Comparison of ENCODE assay signal across 9 mouse cellular contexts in genomic region chr6:72235807-72236407, GRCm38 (mm10). TPM values are rescaled to one million over a fixed set of nuclear protein-coding genes. Genes with fewer than 3 reads are reported as not detected.
DNase-seq lines count a peak whose midpoint lies in the region; ATAC-seq and TF ChIP-seq lines count a peak whose summit lies in the region.
"Had no signal": no experiment of that assay in that cellular context is flagged by ENCODE, and none has a peak within 500 bp of the region (broad histone marks: within the 10 kb centered on the region; RNA-seq: fewer than 3 reads in every experiment).

No protein-coding gene starts in this region.

- H3K4me1 ChIP-seq in heart, embryonic 10.5 days = peaks cover 73% of the 10 kb centered on the region
- no peaks in the 10 kb centered on the region for H3K4me1 ChIP-seq in ES-E14 (ENCODE audit: control insufficient read depth in 2 of 2, insufficient read depth in 2 of 2, low read length in 2 of 2, poor library complexity in 1 of 2)
- H3K4me1 ChIP-seq in hindbrain, embryonic 12.5 days = peaks cover 52% of the 10 kb centered on the region
- peaks cover 49% of the 10 kb centered on the region for H3K4me1 ChIP-seq in midbrain, embryonic 13.5 days (replicated peaks)

- H3K27me3 ChIP-seq in heart, embryonic 10.5 days (ENCODE audit: insufficient read depth, poor library complexity, severe bottlenecking) = peaks cover 70% of the 10 kb centered on the region
- H3K27me3 ChIP-seq in hindbrain, embryonic 12.5 days = peaks cover 74% of the 10 kb centered on the region
- peaks cover 87% of the 10 kb centered on the region for H3K27me3 ChIP-seq in midbrain, embryonic 13.5 days

- no peaks in the 10 kb centered on the region for H3K36me3 ChIP-seq in heart, embryonic 10.5 days
- H3K36me3 ChIP-seq in ES-E14 (ENCODE audit: control insufficient read depth, insufficient read depth, low read length, poor library complexity, severe bottlenecking) = no peaks in the 10 kb centered on the region
- no peaks in the 10 kb centered on the region for H3K36me3 ChIP-seq in hindbrain, embryonic 12.5 days
- H3K36me3 ChIP-seq in midbrain, embryonic 13.5 days = no peaks in the 10 kb centered on the region

- peak overlapping the region; percentile 100 for H3K4me2 ChIP-seq in hindbrain, embryonic 12.5 days (replicated peaks)
- peak overlapping the region; percentile 100 for H3K4me2 ChIP-seq in midbrain, embryonic 13.5 days (replicated peaks)

- H3K9me3 ChIP-seq in heart, embryonic 10.5 days = no peaks in the 10 kb centered on the region
- no peaks in the 10 kb centered on the region for H3K9me3 ChIP-seq in ES-E14 (ENCODE audit: control insufficient read depth, insufficient read depth, low read depth, low read length)
- H3K9me3 ChIP-seq in hindbrain, embryonic 12.5 days (replicated peaks) = no peaks in the 10 kb centered on the region
- no peaks in the 10 kb centered on the region for H3K9me3 ChIP-seq in midbrain, embryonic 13.5 days

- H3K4me3 ChIP-seq in heart, embryonic 10.5 days = peak overlapping the region; percentile 80
- peak overlapping the region; percentile 51 to 68; a peak in 3 of 4 replicates for H3K4me3 ChIP-seq in ES-E14 (ENCODE audit: insufficient read depth in 1 of 2, low read depth in 1 of 2, low read length in 2 of 2, poor library complexity in 1 of 2, severe bottlenecking in 1 of 2)
- peak overlapping the region; percentile 57 for H3K4me3 ChIP-seq in hindbrain, embryonic 12.5 days
- H3K4me3 ChIP-seq in midbrain, embryonic 13.5 days (replicated peaks) = peak overlapping the region; percentile 57

- no peak overlapping the region for H3K9ac ChIP-seq in ES-E14 (ENCODE audit: insufficient read depth, low read depth, low read length, poor library complexity, severe bottlenecking)
- H3K9ac ChIP-seq in hindbrain, embryonic 12.5 days = peak overlapping the region; percentile 64
- H3K9ac ChIP-seq in midbrain, embryonic 13.5 days (replicated peaks) = peak overlapping the region; percentile 63

- peak overlapping the region; percentile 86 for H3K27ac ChIP-seq in heart, embryonic 10.5 days
- no peak overlapping the region for H3K27ac ChIP-seq in ES-E14 (ENCODE audit: insufficient read depth, low read depth, low read length, poor library complexity, severe bottlenecking)
- H3K27ac ChIP-seq in hindbrain, embryonic 12.5 days = no peak overlapping the region
- 0 out of 2 replicates have a peak overlapping the region, but pooled peaks have one; percentile 64 for H3K27ac ChIP-seq in midbrain, embryonic 13.5 days

- DNase-seq in heart, embryonic 10.5 days (ENCODE audit: low spot score) = no peak
- no peak for DNase-seq in heart, adult 9 months (ENCODE audit: low spot score in 2 of 2)
- DNase-seq in ES-E14 (ENCODE audit: low read depth, low spot score) = no peak
- DNase-seq in frontal cortex, postnatal 10 days (ENCODE audit: low spot score in 2 of 2) = no peak
- DNase-seq in kidney, adult 8-10 months = no peak
- DNase-seq in adrenal gland, postnatal 25 days = no peak

- 16% methylated on average over 16 of the region's 16 CpGs for WGBS in heart, embryonic 10.5 days
- WGBS in hindbrain, embryonic 12.5 days = 22% methylated on average over 16 of the region's 16 CpGs
- WGBS in midbrain, embryonic 13.5 days = 19% methylated on average over 16 of the region's 16 CpGs

- no peak; the same call in 1 of the 2 replicates for ATAC-seq in hindbrain, embryonic 12.5 days (ENCODE audit: low FRiP score)
- no peak for ATAC-seq in midbrain, embryonic 13.5 days

- in situ Hi-C loops in ES-E14 (cut with MboI; ENCODE audit: low sequenced_read_pairs in 2 of 2, unreplicated experiment in 2 of 2) = loop anchor here in 1 of 2 experiments (10.0 kb wide), 1 partner anchor 51 kb away; no protein-coding TSS in a partner anchor

TF ChIP-seq in ES-E14, 5 proteins besides CTCF, POLR2A, EP300 and RAD21:
- TF ChIP-seq ZNF384 (IDR thresholded peaks at IDR 0.05; ENCODE audit: low read depth, low read length) (no peak), ZC3H11A (IDR thresholded peaks at IDR 0.05; ENCODE audit: borderline replicate concordance, low read depth, low read length) (no peak), MAFK (IDR thresholded peaks at IDR 0.05; ENCODE audit: insufficient read depth, low read depth, low read length) (no peak), HCFC1 (IDR thresholded peaks at IDR 0.05; ENCODE audit: borderline replicate concordance, insufficient read depth, low read length) (no peak), CHD2 (IDR thresholded peaks at IDR 0.05; ENCODE audit: low read depth, low read length) (no peak)
TF ChIP-seq in ES-E14: peak in this region for 0.

RNA-seq across cellular contexts. Expression of gene Atoh8, which starts 0.5 kb away (rescaled TPM):
- 10.9 and 15.7 TPM in 2 replicates for polyA plus RNA-seq in heart, embryonic 10.5 days (2016; fragmentation: Nextera tagmentation; extraction: Ambion mirVana)
- 1.0 TPM in 1 of 2 replicates, not detected in the other for total RNA-seq in ES-E14 (2012; rRNA removed)
- polyA plus RNA-seq in hindbrain, embryonic 12.5 days (2016; fragmentation: Nextera tagmentation; extraction: Ambion mirVana) = 12.4 and 13.7 TPM in 2 replicates
- polyA plus RNA-seq in midbrain, embryonic 13.5 days (2015; fragmentation: Nextera tagmentation; extraction: Ambion mirVana) = 2.2 and 3.8 TPM in 2 replicates
- 2.2 and 3.3 TPM in 2 replicates for total RNA-seq in adrenal gland, postnatal 25 days (2021)
- polyA plus RNA-seq: erythroblast, embryonic 14.5 days had no signal

Comparison
In these comparisons a context has a peak if more than half of its experiments do, and no peak if none do; other contexts are left out.
1. H3K27ac ChIP-seq: peak in heart, embryonic 10.5 days (single experiment) and midbrain, embryonic 13.5 days (single experiment); none in ES-E14 (single experiment) and hindbrain, embryonic 12.5 days (single experiment).
2. Peak in every context shown above with its lines, with median percentiles within 50 percentile points of each other: H3K4me3 ChIP-seq.